In the genomic region with DNA sequence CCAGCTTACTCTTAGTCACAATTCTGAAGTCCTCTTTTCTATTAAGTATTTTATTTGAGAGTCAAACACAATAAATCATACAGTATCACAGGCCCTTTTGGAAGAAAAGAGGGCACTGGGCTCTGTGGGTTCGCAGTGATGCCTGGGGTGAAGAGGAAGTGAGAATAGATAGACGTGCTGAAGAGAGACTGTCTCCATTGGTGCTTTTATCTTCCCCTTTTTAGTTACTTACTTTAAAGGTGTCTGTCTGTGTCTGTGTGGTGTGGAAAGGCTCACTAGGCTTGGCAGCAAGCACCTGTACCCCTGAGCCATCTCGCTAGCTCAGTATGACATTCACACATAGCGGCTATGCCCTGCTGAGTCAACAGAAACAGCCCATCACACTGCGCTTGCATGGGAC, we compare ENCODE assay signal across 19 mouse cellular contexts. TPM values are rescaled to one million over a fixed set of nuclear protein-coding genes. Genes with fewer than 3 reads are reported as not detected.
DNase-seq lines count a peak whose midpoint lies in the region; ATAC-seq and TF ChIP-seq lines count a peak whose summit lies in the region.
"Had no signal": no experiment of that assay in that cellular context is flagged by ENCODE, and none has a peak within 500 bp of the region (broad histone marks: within the 10 kb centered on the region; RNA-seq: fewer than 3 reads in every experiment).

No protein-coding gene starts in this region.

- intact Hi-C loops in left cerebral cortex, postnatal 36 days (cut with DNase I): no loop called here

- peak; percentile 4 for DNase-seq in forebrain, embryonic 14.5 days (ENCODE audit: low spot score)
- DNase-seq in A20 (ENCODE audit: low read depth, low spot score): peak; percentile 90
- peak; percentile 13 for DNase-seq in brain, embryonic 14.5 days (ENCODE audit: low read depth)
- DNase-seq in monocyte, adult 2 months (ENCODE audit: low read depth in 1 of 2, low spot score in 2 of 2): peak; percentile 17 to 22
- DNase-seq in left cerebral cortex, postnatal 36 days (ENCODE audit: low spot score in 2 of 2): no peak
- no peak for DNase-seq in midbrain, embryonic 11.5 days (ENCODE audit: low spot score, missing footprints)
- DNase-seq: adrenal gland, postnatal 25 days; forebrain, postnatal 0 days; gastrocnemius, postnatal 36 days; kidney, adult 18-20 months; lung, adult 18-20 months; midbrain, embryonic 14.5 days; retina, postnatal 1 day had no signal

- H3K9ac ChIP-seq in forebrain, embryonic 14.5 days (ENCODE audit: low read length): no peak overlapping the region
- H3K9ac ChIP-seq in forebrain, embryonic 12.5 days: no peak overlapping the region
- H3K9ac ChIP-seq in intestine, embryonic 16.5 days (ENCODE audit: low read depth, low read length): no peak overlapping the region
- H3K9ac ChIP-seq in midbrain, embryonic 11.5 days (ENCODE audit: low read length): no peak overlapping the region
- H3K9ac ChIP-seq: forebrain, postnatal 0 days; hindbrain, embryonic 13.5 days; limb, embryonic 15.5 days; neural tube, embryonic 13.5 days had no signal

- peaks cover 26% of the 10 kb centered on the region for H3K36me3 ChIP-seq in forebrain, embryonic 14.5 days (ENCODE audit: control insufficient read depth, insufficient read depth, low read length)
- H3K36me3 ChIP-seq in forebrain, embryonic 12.5 days (replicated peaks): peaks cover 32% of the 10 kb centered on the region
- H3K36me3 ChIP-seq in intestine, embryonic 16.5 days (ENCODE audit: control insufficient read depth, insufficient read depth, low read length): no peaks in the 10 kb centered on the region
- H3K36me3 ChIP-seq in midbrain, embryonic 11.5 days (ENCODE audit: control insufficient read depth, insufficient read depth, low read length): no peaks in the 10 kb centered on the region

- H3K4me1 ChIP-seq in forebrain, embryonic 14.5 days (ENCODE audit: control insufficient read depth, insufficient read depth, low read length): no peaks in the 10 kb centered on the region
- H3K4me1 ChIP-seq in forebrain, embryonic 12.5 days: no peaks in the 10 kb centered on the region
- no peaks in the 10 kb centered on the region for H3K4me1 ChIP-seq in intestine, embryonic 16.5 days (ENCODE audit: control insufficient read depth, insufficient read depth, low read length)
- H3K4me1 ChIP-seq in midbrain, embryonic 11.5 days (ENCODE audit: control insufficient read depth, insufficient read depth, low read length): no peaks in the 10 kb centered on the region
- H3K4me1 ChIP-seq: limb, embryonic 15.5 days had no signal

- no peak for ATAC-seq in forebrain, embryonic 14.5 days
- ATAC-seq in forebrain, embryonic 12.5 days (ENCODE audit: low FRiP score): no peak
- ATAC-seq in intestine, embryonic 16.5 days: no peak
- ATAC-seq in midbrain, embryonic 11.5 days (ENCODE audit: low FRiP score): no peak
- ATAC-seq: forebrain, postnatal 0 days had no signal

- WGBS in forebrain, embryonic 14.5 days: 83% methylated on average over 5 of the region's 5 CpGs
- 92% methylated on average over 5 of the region's 5 CpGs for WGBS in forebrain, embryonic 12.5 days
- WGBS in intestine, embryonic 16.5 days: 86% methylated on average over 5 of the region's 5 CpGs
- 92% methylated on average over 5 of the region's 5 CpGs for WGBS in midbrain, embryonic 11.5 days

- H3K27me3 ChIP-seq in forebrain, embryonic 14.5 days (replicated peaks; ENCODE audit: control insufficient read depth, insufficient read depth, low read length): no peaks in the 10 kb centered on the region
- no peaks in the 10 kb centered on the region for H3K27me3 ChIP-seq in forebrain, embryonic 12.5 days
- no peaks in the 10 kb centered on the region for H3K27me3 ChIP-seq in intestine, embryonic 16.5 days (replicated peaks; ENCODE audit: control insufficient read depth, insufficient read depth, low read length)
- no peaks in the 10 kb centered on the region for H3K27me3 ChIP-seq in midbrain, embryonic 11.5 days (ENCODE audit: control insufficient read depth, insufficient read depth, low read length)
- H3K27me3 ChIP-seq: heart, embryonic 13.5 days; hindbrain, embryonic 13.5 days; limb, embryonic 15.5 days; neural tube, embryonic 13.5 days had no signal

- no peaks in the 10 kb centered on the region for H3K9me3 ChIP-seq in forebrain, embryonic 14.5 days (replicated peaks; ENCODE audit: control insufficient read depth, low read length)
- H3K9me3 ChIP-seq in forebrain, embryonic 12.5 days: no peaks in the 10 kb centered on the region
- no peaks in the 10 kb centered on the region for H3K9me3 ChIP-seq in intestine, embryonic 16.5 days (ENCODE audit: control insufficient read depth, low read length)
- H3K9me3 ChIP-seq in midbrain, embryonic 11.5 days (ENCODE audit: control insufficient read depth, low read length): no peaks in the 10 kb centered on the region
- H3K9me3 ChIP-seq: heart, embryonic 13.5 days; hindbrain, embryonic 13.5 days; limb, embryonic 15.5 days; neural tube, embryonic 13.5 days had no signal

- no peak overlapping the region for H3K4me3 ChIP-seq in forebrain, embryonic 14.5 days (ENCODE audit: low read depth, low read length)
- no peak overlapping the region for H3K4me3 ChIP-seq in forebrain, embryonic 12.5 days (replicated peaks)
- H3K4me3 ChIP-seq in intestine, embryonic 16.5 days (ENCODE audit: low read length): no peak overlapping the region
- H3K4me3 ChIP-seq in midbrain, embryonic 11.5 days (ENCODE audit: low read depth, low read length): no peak overlapping the region
- H3K4me3 ChIP-seq: heart, embryonic 13.5 days; hindbrain, embryonic 13.5 days; limb, embryonic 15.5 days; neural tube, embryonic 13.5 days had no signal

- no peak for TF ChIP-seq CTCF in brain, embryonic 14.5 days (IDR thresholded peaks at IDR 0.05; ENCODE audit: borderline replicate concordance, extremely low read depth, insufficient read depth, insufficient read length)

- H3K4me2 ChIP-seq in forebrain, embryonic 14.5 days (ENCODE audit: low read length): no peak overlapping the region
- H3K4me2 ChIP-seq in forebrain, embryonic 12.5 days: no peak overlapping the region
- no peak overlapping the region for H3K4me2 ChIP-seq in intestine, embryonic 16.5 days (ENCODE audit: low read depth, low read length)
- no peak overlapping the region for H3K4me2 ChIP-seq in midbrain, embryonic 11.5 days
- H3K4me2 ChIP-seq: heart, embryonic 13.5 days; hindbrain, embryonic 13.5 days; limb, embryonic 15.5 days; neural tube, embryonic 13.5 days had no signal

- H3K27ac ChIP-seq in forebrain, embryonic 14.5 days (ENCODE audit: low read depth, low read length): no peak overlapping the region
- H3K27ac ChIP-seq in forebrain, embryonic 12.5 days: no peak overlapping the region
- H3K27ac ChIP-seq in intestine, embryonic 16.5 days (ENCODE audit: low read length): no peak overlapping the region
- no peak overlapping the region for H3K27ac ChIP-seq in midbrain, embryonic 11.5 days (ENCODE audit: low read depth, low read length)
- H3K27ac ChIP-seq: heart, embryonic 13.5 days; hindbrain, embryonic 13.5 days; limb, embryonic 15.5 days; neural tube, embryonic 13.5 days had no signal

- no peak for TF ChIP-seq POLR2A in brain, embryonic 14.5 days (IDR thresholded peaks at IDR 0.05; ENCODE audit: borderline replicate concordance, extremely low read depth, insufficient read depth, insufficient read length, poor library complexity, severe bottlenecking)

RNA-seq across cellular contexts. Expression of gene Wdr20, which starts 40.1 kb away (rescaled TPM):
- polyA plus RNA-seq in forebrain, embryonic 14.5 days (2014; fragmentation: Nextera tagmentation; extraction: Ambion mirVana): 24.6 and 29.7 TPM in 2 replicates
- 28.2 and 33.5 TPM in 2 replicates for polyA plus RNA-seq in forebrain, embryonic 12.5 days (2016; fragmentation: Nextera tagmentation; extraction: Ambion mirVana)
- 28.6 and 31.2 TPM in 2 replicates for polyA plus RNA-seq in brain, embryonic 14.5 days (2012; rRNA removed)
- 10 to 100 TPM; 45.9 to 46.6 TPM for total RNA-seq in left cerebral cortex, postnatal 36 days (2021)
- 21.1 and 21.7 TPM in 2 replicates for polyA plus RNA-seq in intestine, embryonic 16.5 days (2015; fragmentation: Nextera tagmentation; extraction: Ambion mirVana)
- polyA plus RNA-seq in midbrain, embryonic 11.5 days (2014; fragmentation: Nextera tagmentation; extraction: Ambion mirVana): 22.9 and 24.7 TPM in 2 replicates

Comparison
In these comparisons a context has a peak if more than half of its experiments do, and no peak if none do; other contexts are left out.
1. DNase-seq: peak in forebrain, embryonic 14.5 days (single experiment), A20 (single experiment), brain, embryonic 14.5 days (single experiment) and monocyte, adult 2 months (2 of 2); none in left cerebral cortex, postnatal 36 days (0 of 2) and midbrain, embryonic 11.5 days (single experiment).